In the genomic region with DNA sequence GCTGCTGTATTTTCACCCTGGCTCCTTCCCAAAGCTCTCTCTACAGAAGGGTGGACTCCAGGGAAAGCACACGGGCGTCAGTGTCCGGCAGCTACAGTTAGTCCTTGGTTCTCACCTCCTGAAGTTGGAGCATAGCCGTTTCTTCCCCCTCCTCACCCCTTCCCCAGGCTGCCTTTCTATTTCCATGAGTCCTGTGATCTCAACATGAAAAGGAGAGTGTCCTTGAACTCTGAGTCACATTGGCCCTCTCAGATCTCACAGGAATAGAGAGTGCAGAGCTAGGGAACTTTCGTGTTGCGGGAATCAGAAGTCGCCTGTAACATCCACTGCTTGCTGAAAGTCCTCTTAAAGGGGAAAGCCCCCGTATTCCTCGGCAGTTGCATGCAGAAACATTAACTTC, we compare ENCODE assay signal across 26 mouse cellular contexts.
DNase-seq lines count a peak whose midpoint lies in the region; ATAC-seq lines count a peak whose summit lies in the region.
"Had no signal": no experiment of that assay in that cellular context is flagged by ENCODE, and none has a peak within 500 bp of the region (broad histone marks: within the 10 kb centered on the region; RNA-seq: fewer than 3 reads in every experiment).

No protein-coding gene starts in this region.

- H3K9ac ChIP-seq in heart, embryonic 14.5 days (ENCODE audit: low read length): no peak overlapping the region
- H3K9ac ChIP-seq: embryonic facial prominence, embryonic 15.5 days; heart, embryonic 15.5 days; hindbrain, embryonic 14.5 days; intestine, embryonic 15.5 days; kidney, embryonic 15.5 days had no signal

- peak overlapping the region; percentile 16; the same call in 1 of the 2 replicates for H3K4me2 ChIP-seq in heart, embryonic 14.5 days (ENCODE audit: low read length)
- H3K4me2 ChIP-seq: embryonic facial prominence, embryonic 15.5 days; heart, embryonic 15.5 days; hindbrain, embryonic 14.5 days; intestine, embryonic 15.5 days; kidney, embryonic 15.5 days had no signal

- DNase-seq in adrenal gland, postnatal 10 days: peak; percentile 40
- no peak for DNase-seq in adrenal gland, postnatal 25 days
- no peak for DNase-seq in heart, adult 9 months (ENCODE audit: low spot score in 2 of 2)
- DNase-seq in R1 (ENCODE audit: low read depth, low spot score): peak; percentile 44
- no peak for DNase-seq in urinary bladder, adult 2 months (ENCODE audit: low spot score)
- DNase-seq in layer of hippocampus, postnatal 36 days: no peak
- DNase-seq: cerebellum, adult 2 months; cerebellum, postnatal 10 days; embryo, embryonic 11 days; gastrocnemius, postnatal 10 days; heart, adult 18-20 months; heart, postnatal 14 days; kidney, adult 2 months had no signal

- no peaks in the 10 kb centered on the region for H3K27me3 ChIP-seq in heart, embryonic 14.5 days (ENCODE audit: control insufficient read depth, insufficient read depth, low read length)
- H3K27me3 ChIP-seq: CH12.LX; embryonic facial prominence, embryonic 15.5 days; heart, embryonic 15.5 days; intestine, embryonic 15.5 days; kidney, embryonic 15.5 days had no signal

- no peak overlapping the region for H3K4me3 ChIP-seq in heart, embryonic 14.5 days (ENCODE audit: control insufficient read depth in 1 of 2, insufficient read depth in 1 of 2, low read depth in 1 of 2, low read length in 2 of 2)
- H3K4me3 ChIP-seq: embryonic facial prominence, embryonic 15.5 days; erythroblast, embryonic 14.5 days; forebrain, embryonic 10.5 days; heart, embryonic 15.5 days; hindbrain, embryonic 10.5 days; intestine, embryonic 15.5 days; kidney, embryonic 15.5 days had no signal

- H3K27ac ChIP-seq in heart, embryonic 14.5 days (replicated peaks in 1 of 2; ENCODE audit: control insufficient read depth in 1 of 2, insufficient read depth in 1 of 2, low read depth in 2 of 2, low read length in 2 of 2): no peak overlapping the region; a peak in 1 of 4 replicates
- H3K27ac ChIP-seq: embryonic facial prominence, embryonic 15.5 days; forebrain, embryonic 10.5 days; heart, embryonic 15.5 days; hindbrain, embryonic 10.5 days; hindbrain, embryonic 14.5 days; intestine, embryonic 15.5 days; kidney, embryonic 15.5 days had no signal

- no peaks in the 10 kb centered on the region for H3K9me3 ChIP-seq in heart, embryonic 14.5 days (ENCODE audit: control insufficient read depth, low read length)
- H3K9me3 ChIP-seq: embryonic facial prominence, embryonic 15.5 days; forebrain, embryonic 10.5 days; G1E; heart, embryonic 15.5 days; hindbrain, embryonic 10.5 days; intestine, embryonic 15.5 days; kidney, embryonic 15.5 days had no signal

- H3K36me3 ChIP-seq in heart, embryonic 14.5 days (ENCODE audit: control insufficient read depth, insufficient read depth, low read length): no peaks in the 10 kb centered on the region
- H3K36me3 ChIP-seq: embryonic facial prominence, embryonic 15.5 days; forebrain, embryonic 10.5 days; G1E; heart, embryonic 15.5 days; hindbrain, embryonic 10.5 days; intestine, embryonic 15.5 days; kidney, embryonic 15.5 days had no signal

- peaks cover 0 to 2% of the 10 kb centered on the region in 2 experiments; a peak in 2 of 4 replicates for H3K4me1 ChIP-seq in heart, embryonic 14.5 days (ENCODE audit: control insufficient read depth in 2 of 2, insufficient read depth in 2 of 2, low read length in 2 of 2)
- H3K4me1 ChIP-seq: intestine, embryonic 15.5 days; kidney, embryonic 15.5 days had no signal

- WGBS in heart, embryonic 14.5 days: 53% methylated on average over 9 of the region's 9 CpGs

- no peak for ATAC-seq in heart, embryonic 14.5 days (ENCODE audit: insufficient number of reproducible peaks, insufficient read depth, low FRiP score, low read depth)
- ATAC-seq: activated CD4-positive, CD25-positive, alpha-beta regulatory T cell, adult 4 months; forebrain, embryonic 14.5 days; intestine, embryonic 15.5 days had no signal

Comparison
In these comparisons a context has a peak if more than half of its experiments do, and no peak if none do; other contexts are left out.
1. DNase-seq: peak in adrenal gland, postnatal 10 days (single experiment) and R1 (single experiment); none in adrenal gland, postnatal 25 days (single experiment), heart, adult 9 months (0 of 2), urinary bladder, adult 2 months (single experiment) and layer of hippocampus, postnatal 36 days (0 of 2).